Mouse (Mus musculus) thymus, postnatal 4 days (tissue): ENCODE data around the gene 6430531B16Rik.

Source experiments
- DNase-seq: peaks from one replicate; pipeline ENCODE4 v3.0.0; 2021

The 6430531B16Rik gene

GRCm38 (mm10) chr7:139978278-139978892 lies at the start of gene 6430531B16Rik:
6430531B16Rik (minus strand) TSS chr7:139978755.
- peak; percentile 84 for DNase-seq

- no peak for DNase-seq
Observed at GRCm38 (mm10) chr7:140011336-140011735, 32.8 kb upstream of the 6430531B16Rik start.

- DNase-seq: no peak
Observed at GRCm38 (mm10) chr7:140007781-140008180, 29.2 kb upstream of the 6430531B16Rik start.

GRCm38 (mm10) chr7:140006861-140007611 lies 28.5 kb upstream of the 6430531B16Rik start:
- DNase-seq: no peak

GRCm38 (mm10) chr7:140004666-140005065 lies 26.1 kb upstream of the 6430531B16Rik start:
- DNase-seq: no peak

- no peak for DNase-seq
Observed at GRCm38 (mm10) chr7:140001086-140001740, 22.7 kb upstream of the 6430531B16Rik start.

GRCm38 (mm10) chr7:139998691-139999350 lies 20.3 kb upstream of the 6430531B16Rik start:
- no peak for DNase-seq

- DNase-seq: peak; percentile 73
Observed at GRCm38 (mm10) chr7:139994676-139995075, 16.1 kb upstream of the 6430531B16Rik start.

GRCm38 (mm10) chr7:139994202-139994601 lies 15.6 kb upstream of the 6430531B16Rik start:
- no peak for DNase-seq

GRCm38 (mm10) chr7:139993532-139993931 lies 15.0 kb upstream of the 6430531B16Rik start:
- no peak for DNase-seq

- peak; percentile 49 for DNase-seq
Observed at GRCm38 (mm10) chr7:139992406-139992805, 13.9 kb upstream of the 6430531B16Rik start, which contains the start of gene Adam8. Adam8 (minus strand) TSS chr7:139992562.

- no peak for DNase-seq
Observed at GRCm38 (mm10) chr7:139990864-139991394, 12.4 kb upstream of the 6430531B16Rik start.

GRCm38 (mm10) chr7:139988272-139988671 lies 9.7 kb upstream of the 6430531B16Rik start:
- no peak for DNase-seq

GRCm38 (mm10) chr7:139984505-139984904 lies 6.0 kb upstream of the 6430531B16Rik start:
- DNase-seq: no peak

GRCm38 (mm10) chr7:139982058-139982457 lies 3.5 kb upstream of the 6430531B16Rik start:
- DNase-seq: no peak

- DNase-seq: no peak
Observed at GRCm38 (mm10) chr7:139980778-139981177, 2.2 kb upstream of the 6430531B16Rik start.

- no peak for DNase-seq
Observed at GRCm38 (mm10) chr7:139979011-139979719, 610 bp upstream of the 6430531B16Rik start.

GRCm38 (mm10) chr7:139975471-139975870 lies 3.1 kb downstream of the 6430531B16Rik start:
- no peak for DNase-seq

GRCm38 (mm10) chr7:139974307-139974706 lies 4.2 kb downstream of the 6430531B16Rik start:
- no peak for DNase-seq

- DNase-seq: no peak
Observed at GRCm38 (mm10) chr7:139972923-139973331, 5.6 kb downstream of the 6430531B16Rik start.

GRCm38 (mm10) chr7:139971436-139971835 lies 7.1 kb downstream of the 6430531B16Rik start:
- peak; percentile 38 for DNase-seq

GRCm38 (mm10) chr7:139970979-139971378 lies 7.6 kb downstream of the 6430531B16Rik start:
- no peak for DNase-seq
